Mouse (Mus musculus) ES-CJ7 (cell line): ENCODE data around the gene Tnr.
A peak's percentile ranks its signal among the peaks of the same experiment; 100 is the strongest.

Experiments used
- DNase-seq: peaks from one replicate; pipeline ENCODE4 v3.0.0; 2011; ENCODE audit warnings: low read depth, low spot score

Tnr gene

GRCm38 (mm10) chr1:159566046-159566445 is 42.5 kb downstream of the Tnr start:
- peak; percentile 35 for DNase-seq

GRCm38 (mm10) chr1:159567171-159567570 is 43.6 kb downstream of the Tnr start:
- DNase-seq, result no peak

- no peak for DNase-seq
These were observed 46.7 kb downstream of the Tnr start for GRCm38 (mm10) chr1:159570270-159570669.

GRCm38 (mm10) chr1:159570831-159571230 is 47.3 kb downstream of the Tnr start:
- no peak for DNase-seq

DNA sequence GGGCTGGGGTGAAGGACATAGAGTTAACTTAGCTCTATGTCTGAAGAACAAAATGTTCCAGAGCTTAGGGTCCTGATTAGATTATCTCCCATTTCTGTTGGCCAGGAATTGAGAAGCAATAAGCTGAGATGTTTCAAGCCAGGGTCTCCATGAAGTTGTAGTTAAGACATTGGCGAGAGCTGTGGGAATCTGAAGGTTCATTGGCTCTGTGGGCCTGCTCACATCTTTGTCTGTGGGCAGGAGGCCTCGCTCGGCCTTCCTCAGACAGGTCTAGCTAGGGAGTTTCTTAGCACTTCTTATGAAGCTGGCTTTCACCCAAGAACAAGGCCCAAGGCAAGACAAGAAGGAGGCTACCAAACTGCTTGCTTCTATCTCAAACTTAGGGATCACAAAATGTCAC is 48.4 kb downstream of the Tnr start:
- DNase-seq, result no peak

GRCm38 (mm10) chr1:159573116-159573515 is 49.5 kb downstream of the Tnr start:
- DNase-seq, result no peak

GRCm38 (mm10) chr1:159574661-159575060 is 51.1 kb downstream of the Tnr start:
- no peak for DNase-seq

GRCm38 (mm10) chr1:159576246-159576645 is 52.7 kb downstream of the Tnr start:
- DNase-seq, result no peak

GRCm38 (mm10) chr1:159578391-159578790 is 54.8 kb downstream of the Tnr start:
- DNase-seq, result no peak

DNA sequence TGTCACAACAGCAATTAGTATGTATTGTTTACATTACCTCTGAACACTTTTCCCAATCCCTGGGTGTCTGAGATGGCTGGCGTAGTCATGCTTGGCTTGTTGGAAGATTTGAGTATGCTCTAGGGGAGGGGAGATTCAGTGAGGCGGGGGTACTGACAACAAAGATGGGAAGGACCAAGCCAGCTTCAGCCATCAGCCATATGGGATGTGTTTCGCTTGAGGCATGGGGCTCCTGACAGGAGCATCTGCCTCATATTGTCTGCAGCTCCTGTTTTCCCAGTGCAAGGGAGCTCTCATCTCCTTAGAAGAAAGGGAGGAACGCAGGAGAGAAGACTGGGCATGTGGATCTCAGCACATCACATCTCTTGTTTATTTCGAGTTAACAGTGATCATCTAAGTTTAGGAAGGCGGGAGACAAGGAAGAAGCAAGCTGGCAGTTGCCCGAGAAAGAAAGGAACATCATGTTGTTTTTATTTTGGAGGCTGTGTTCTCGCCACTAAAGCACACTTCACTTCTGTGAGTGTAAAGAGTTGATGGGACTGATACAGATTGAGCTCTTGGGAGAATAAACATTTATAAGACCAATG is 56.9 kb downstream of the Tnr start:
- DNase-seq, result no peak

DNA sequence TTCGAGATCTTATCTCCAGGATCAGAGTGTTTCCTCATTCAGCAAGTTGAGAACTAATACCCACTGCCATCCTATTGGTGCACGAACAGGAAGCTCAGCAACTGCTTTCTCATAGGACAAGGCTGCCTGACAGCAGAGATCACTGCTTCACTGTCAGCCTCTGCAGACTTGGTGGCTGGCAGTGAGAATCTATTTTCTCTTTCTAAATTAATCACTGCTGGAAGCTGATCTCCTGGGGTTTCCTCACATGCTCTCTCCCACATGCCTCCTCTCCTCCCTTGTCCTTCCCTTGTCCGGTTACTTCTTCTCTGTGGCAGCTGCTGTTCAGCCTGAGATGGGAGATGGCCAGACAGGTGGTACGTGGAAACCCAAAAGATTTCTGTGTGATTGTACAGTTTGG is 60.3 kb downstream of the Tnr start:
- no peak for DNase-seq

DNA sequence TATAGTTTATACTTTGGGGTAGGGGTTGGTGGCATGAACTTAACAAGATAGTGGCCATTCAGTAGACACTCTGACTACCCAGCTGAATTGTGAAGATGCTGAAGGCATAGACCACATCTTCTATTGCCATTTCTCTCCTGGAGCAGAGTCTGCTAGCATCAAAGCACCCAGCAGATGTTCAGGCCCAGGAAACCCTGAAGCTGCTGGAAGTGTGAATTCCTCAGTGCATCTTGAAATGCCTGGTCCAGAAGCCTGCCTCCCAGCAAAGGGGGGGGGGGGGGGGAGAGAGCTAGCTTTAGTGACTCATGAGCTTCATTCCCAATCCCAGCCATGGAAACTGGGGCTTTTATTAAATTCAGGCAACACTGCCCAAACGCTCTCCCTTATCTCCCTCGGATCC is 65.2 kb downstream of the Tnr start:
- no peak for DNase-seq

GRCm38 (mm10) chr1:159594099-159595058 is 70.8 kb downstream of the Tnr start:
- no peak for DNase-seq

DNA sequence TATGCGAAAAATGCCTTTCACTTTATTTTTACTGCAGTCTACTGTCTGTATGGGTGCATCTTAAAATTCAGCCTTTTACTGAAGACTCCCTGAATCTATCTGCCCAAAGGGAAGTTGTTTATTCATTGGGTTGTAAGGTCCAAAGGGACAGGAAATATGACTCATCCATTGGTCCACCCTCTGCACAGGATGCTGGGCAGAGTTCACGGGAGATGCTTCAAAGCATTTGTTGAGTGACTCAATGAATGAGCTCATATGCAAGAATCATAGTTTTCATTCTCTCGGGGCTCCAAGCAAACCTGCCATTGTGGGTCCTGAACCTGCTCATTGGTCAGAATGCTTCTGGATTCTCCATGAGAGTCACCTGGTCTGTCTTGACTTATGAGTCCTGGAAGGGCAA is 72.2 kb downstream of the Tnr start:
- DNase-seq, result no peak

GRCm38 (mm10) chr1:159596640-159597039 is 73.1 kb downstream of the Tnr start:
- no peak for DNase-seq

- DNase-seq, result no peak
These were observed 90.0 kb downstream of the Tnr start for GRCm38 (mm10) chr1:159613561-159613960.

- no peak for DNase-seq
These were observed 90.6 kb downstream of the Tnr start for GRCm38 (mm10) chr1:159614062-159614601.

GRCm38 (mm10) chr1:159614644-159615431 is 91.3 kb downstream of the Tnr start:
- DNase-seq, result no peak

DNA sequence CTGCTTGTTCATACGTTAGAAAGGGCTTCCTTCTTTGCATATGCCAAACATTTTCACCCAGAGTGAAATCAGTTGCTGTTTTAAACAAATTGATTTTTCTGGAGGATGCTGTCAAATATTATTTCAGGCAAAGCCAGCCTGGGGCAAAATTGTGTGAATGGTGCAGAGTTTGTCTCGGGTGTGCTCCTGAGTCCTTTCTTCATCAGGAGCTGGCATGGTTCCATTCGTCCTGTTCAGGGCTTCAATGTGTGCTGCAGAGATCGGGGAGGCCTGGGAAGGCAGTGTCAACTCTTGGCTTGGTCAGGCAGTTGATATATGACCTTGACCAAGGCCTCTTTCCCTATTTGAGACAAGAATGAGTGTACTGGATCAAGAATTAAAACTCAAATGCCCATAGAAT is 92.1 kb downstream of the Tnr start:
- no peak for DNase-seq

DNA sequence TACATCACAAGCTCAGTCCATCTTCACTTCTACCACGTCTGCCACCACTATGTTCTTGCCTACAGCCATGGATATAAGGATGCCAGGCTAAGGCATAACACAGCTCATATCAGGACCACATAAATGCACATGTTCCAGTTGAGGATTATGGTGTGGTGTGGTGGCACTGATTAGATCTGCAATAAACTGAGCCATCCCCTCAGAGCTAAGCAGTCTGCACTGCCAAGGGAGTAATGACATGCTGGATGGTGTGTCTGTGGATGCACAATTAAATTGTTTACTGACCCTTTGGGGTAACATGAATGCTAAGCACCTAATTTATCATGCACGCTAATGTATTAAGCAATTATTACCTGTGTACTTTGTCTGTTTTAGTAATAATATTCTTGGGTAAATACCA is 95.6 kb downstream of the Tnr start:
- no peak for DNase-seq

GRCm38 (mm10) chr1:159621321-159621720 is 97.8 kb downstream of the Tnr start:
- peak; percentile 36 for DNase-seq

- DNase-seq, result no peak
These were observed 105.5 kb downstream of the Tnr start for GRCm38 (mm10) chr1:159629119-159629518.
